Mouse (Mus musculus) neural tube, embryonic 11.5 days (tissue): ENCODE measurements at regions not wholly inside any gene's neighbourhood (a gene's known extent, or its start where the extent isn't known, plus 50 kb on each side); places are given as distances from the start of the nearest gene placed in this dataset.

Source experiments
- ATAC-seq: fragments of 200-750 bp; cut with Nextera tagmentation; 2 replicates; pipeline ENCODE4 v1.8.0; 2017; ENCODE audit warnings: moderate number of reproducible peaks, mild to moderate bottlenecking, moderate TSS enrichment, moderate library complexity; ENCODE audit not compliant: insufficient read depth, low FRiP score, low TSS enrichment
- DNase-seq: peaks from one replicate; pipeline ENCODE4 v3.0.0-alpha.2; 2015; ENCODE audit warnings: low spot score
- H3K27ac ChIP-seq: fragments of 300-500 bp; sonication (generic); 2 replicates; pipeline ENCODE4 v1.5.1; 2014; ENCODE audit warnings: low read depth, mild to moderate bottlenecking, low read length
- H3K27me3 ChIP-seq: fragments of 300-500 bp; sonication (generic); 2 replicates; pipeline ENCODE4 v1.6.1; 2014; ENCODE audit warnings: mild to moderate bottlenecking, low read length, mixed read lengths; ENCODE audit not compliant: control insufficient read depth, insufficient read depth
- H3K36me3 ChIP-seq: fragments of 300-500 bp; sonication (generic); 2 replicates; pipeline ENCODE4 v1.6.1; 2014; ENCODE audit warnings: mild to moderate bottlenecking, low read length, moderate library complexity, mixed read lengths; ENCODE audit not compliant: control insufficient read depth, insufficient read depth
- H3K4me1 ChIP-seq: fragments of 300-500 bp; sonication (generic); 2 replicates; pipeline ENCODE4 v1.6.1; 2014; ENCODE audit warnings: low read length, mixed read lengths; ENCODE audit not compliant: control insufficient read depth, insufficient read depth
- H3K4me2 ChIP-seq: fragments of 300-500 bp; sonication (generic); 2 replicates; pipeline ENCODE4 v1.6.1; 2014; ENCODE audit warnings: low read depth, mild to moderate bottlenecking, moderate library complexity
- H3K4me3 ChIP-seq: fragments of 300-500 bp; sonication (generic); 2 replicates; pipeline ENCODE4 v1.5.1; 2014; ENCODE audit warnings: low read depth, low read length
- H3K9ac ChIP-seq: fragments of 300-500 bp; sonication (generic); 2 replicates; pipeline ENCODE4 v1.6.1; 2014; ENCODE audit warnings: mild to moderate bottlenecking, low read length
- H3K9me3 ChIP-seq: fragments of 300-500 bp; sonication (generic); 2 replicates; pipeline ENCODE4 v1.6.1; 2016; ENCODE audit warnings: low read length; ENCODE audit not compliant: control insufficient read depth
- WGBS: fragments of 180-500 bp; shearing (Covaris S2); extraction: QIAGEN DNeasy Blood & Tissue Kit; methylation state at CpG from one replicate; pipeline ENCODE4 v1.1.7; 2014; 5-methylcytosine and 5-hydroxymethylcytosine counted together

GRCm38 (mm10) chr13:83785643-83786042 lies 281.8 kb downstream of the Mef2c start:
- H3K27ac ChIP-seq: no peak overlapping the region
- ATAC-seq (no peak), DNase-seq (no peak)
- H3K4me1 ChIP-seq: no peaks in the 10 kb centered on the region
- no peak overlapping the region for H3K4me2 ChIP-seq
- H3K36me3 ChIP-seq: no peaks in the 10 kb centered on the region
- no peak overlapping the region for H3K4me3 ChIP-seq
- H3K9ac ChIP-seq: no peak overlapping the region
- H3K9me3 ChIP-seq: no peaks in the 10 kb centered on the region
- no peaks in the 10 kb centered on the region for H3K27me3 ChIP-seq

GRCm38 (mm10) chr13:83809535-83809934 lies 305.7 kb downstream of the Mef2c start:
- no peak overlapping the region for H3K9ac ChIP-seq
- H3K27me3 ChIP-seq: no peaks in the 10 kb centered on the region
- no peaks in the 10 kb centered on the region for H3K4me1 ChIP-seq
- no peaks in the 10 kb centered on the region for H3K36me3 ChIP-seq
- H3K4me2 ChIP-seq: no peak overlapping the region
- WGBS: 93% methylated on average over 1 of the region's 1 CpGs
- H3K9me3 ChIP-seq: no peaks in the 10 kb centered on the region
- ATAC-seq (no peak), DNase-seq (no peak)
- H3K4me3 ChIP-seq: no peak overlapping the region
- H3K27ac ChIP-seq: no peak overlapping the region

DNA sequence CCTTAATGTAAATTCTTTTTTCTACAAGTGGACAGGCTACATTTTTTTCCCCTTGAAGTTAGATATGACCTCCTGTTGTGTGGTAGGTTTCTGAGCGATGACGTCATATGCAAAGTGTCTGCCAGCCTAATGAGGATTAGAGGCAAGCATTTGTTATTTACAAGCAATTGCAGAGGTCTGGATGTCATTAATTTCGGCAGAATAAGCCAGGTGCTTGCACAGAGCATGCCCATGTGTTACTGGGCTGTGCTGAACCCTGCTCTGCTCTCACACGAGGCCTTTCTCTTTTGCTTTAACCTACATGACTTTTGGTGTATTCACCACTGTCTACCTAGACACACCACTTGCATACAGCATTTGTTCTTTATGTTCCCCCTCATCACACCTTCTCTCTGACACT lies 316.5 kb downstream of the Mef2c start:
- no peak overlapping the region for H3K9ac ChIP-seq
- H3K27me3 ChIP-seq: no peaks in the 10 kb centered on the region
- no peaks in the 10 kb centered on the region for H3K36me3 ChIP-seq
- DNase-seq (no peak), ATAC-seq (no peak)
- H3K4me2 ChIP-seq: no peak overlapping the region
- WGBS: 63% methylated on average over 4 of the region's 4 CpGs
- H3K9me3 ChIP-seq: no peaks in the 10 kb centered on the region
- H3K27ac ChIP-seq: no peak overlapping the region
- no peak overlapping the region for H3K4me3 ChIP-seq
- H3K4me1 ChIP-seq: no peaks in the 10 kb centered on the region

- DNase-seq (no peak), ATAC-seq (no peak)
- H3K4me2 ChIP-seq: no peak overlapping the region
- H3K9ac ChIP-seq: no peak overlapping the region
- H3K4me3 ChIP-seq: no peak overlapping the region
- no peaks in the 10 kb centered on the region for H3K4me1 ChIP-seq
- no peaks in the 10 kb centered on the region for H3K36me3 ChIP-seq
- 85% methylated on average over 3 of the region's 3 CpGs for WGBS
- no peak overlapping the region for H3K27ac ChIP-seq
- no peaks in the 10 kb centered on the region for H3K27me3 ChIP-seq
- no peaks in the 10 kb centered on the region for H3K9me3 ChIP-seq
These were observed 316.9 kb downstream of the Mef2c start for GRCm38 (mm10) chr13:83820721-83821120.

DNA sequence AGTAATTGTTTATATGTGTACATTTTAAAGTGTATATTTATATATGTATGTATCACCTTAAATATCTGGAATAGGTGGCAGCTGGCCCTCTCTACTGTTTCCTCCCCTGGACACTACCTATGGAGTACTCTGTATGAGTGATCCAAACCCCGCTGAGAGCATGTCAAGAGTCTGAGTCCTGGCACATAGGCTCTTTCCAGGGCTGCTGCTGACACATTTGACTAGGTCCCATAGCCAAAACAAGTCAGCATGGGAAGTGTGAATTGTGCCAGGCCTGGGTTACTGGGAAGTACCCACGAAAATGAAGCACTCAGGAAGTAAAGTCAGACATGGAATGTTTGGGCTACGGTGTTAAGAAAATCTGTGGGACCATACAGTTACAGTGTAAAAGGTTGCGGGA lies 321.1 kb downstream of the Mef2c start:
- ATAC-seq (no peak), DNase-seq (no peak)
- H3K36me3 ChIP-seq: no peaks in the 10 kb centered on the region
- WGBS: 87% methylated on average over 4 of the region's 4 CpGs
- no peak overlapping the region for H3K9ac ChIP-seq
- 0 out of 2 replicates have a peak, but pooled peaks cover 3% of the 10 kb centered on the region for H3K4me1 ChIP-seq
- no peak overlapping the region for H3K4me2 ChIP-seq
- no peak overlapping the region for H3K4me3 ChIP-seq
- H3K27ac ChIP-seq: no peak overlapping the region
- H3K27me3 ChIP-seq: no peaks in the 10 kb centered on the region
- H3K9me3 ChIP-seq: no peaks in the 10 kb centered on the region

DNA sequence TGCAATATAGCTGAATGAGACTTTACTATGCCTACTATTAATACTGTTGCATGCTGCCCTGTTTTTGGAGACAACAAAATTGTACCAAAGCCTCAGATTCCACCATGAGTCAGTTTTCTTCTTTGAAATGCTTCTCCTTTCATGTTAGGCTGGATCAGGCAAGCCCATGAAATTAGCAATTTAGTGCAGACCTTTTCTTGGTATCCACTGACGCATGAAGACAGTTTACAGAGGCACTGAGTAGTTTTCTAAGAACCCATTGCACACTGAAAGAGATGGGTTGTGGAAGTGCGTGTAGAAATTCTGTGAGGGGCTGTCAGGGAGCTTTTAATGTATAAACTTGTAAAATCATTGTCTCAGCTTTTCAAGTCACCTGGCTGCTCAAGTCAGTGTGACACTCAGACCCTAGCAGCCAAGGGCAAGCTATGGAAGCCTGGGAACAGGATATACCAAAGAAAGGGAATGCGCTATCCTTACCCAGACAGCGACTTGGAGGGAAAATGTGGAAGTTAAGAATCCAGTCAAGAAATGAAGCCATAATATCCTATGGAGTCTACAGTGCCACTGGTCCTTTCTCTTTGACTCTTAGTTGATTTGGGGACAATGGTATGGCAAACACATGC lies 323.1 kb downstream of the Mef2c start:
- no peak overlapping the region for H3K9ac ChIP-seq
- no peaks in the 10 kb centered on the region for H3K27me3 ChIP-seq
- no peak overlapping the region for H3K4me3 ChIP-seq
- peak; percentile 80 for ATAC-seq
- DNase-seq: no peak
- H3K36me3 ChIP-seq: no peaks in the 10 kb centered on the region
- H3K27ac ChIP-seq: 0 out of 2 replicates have a peak overlapping the region, but pooled peaks have one; percentile 49
- H3K9me3 ChIP-seq: no peaks in the 10 kb centered on the region
- 0 out of 2 replicates have a peak, but pooled peaks cover 3% of the 10 kb centered on the region for H3K4me1 ChIP-seq
- no peak overlapping the region for H3K4me2 ChIP-seq
- 56% methylated on average over 4 of the region's 4 CpGs for WGBS

- no peaks in the 10 kb centered on the region for H3K4me1 ChIP-seq
- no peak overlapping the region for H3K4me2 ChIP-seq
- no peaks in the 10 kb centered on the region for H3K36me3 ChIP-seq
- no peaks in the 10 kb centered on the region for H3K27me3 ChIP-seq
- no peak overlapping the region for H3K4me3 ChIP-seq
- peak; percentile 19; the same call in 1 of the 2 replicates for ATAC-seq
- H3K9ac ChIP-seq: no peak overlapping the region
- H3K27ac ChIP-seq: peak overlapping the region; percentile 28; the same call in 1 of the 2 replicates
- no peaks in the 10 kb centered on the region for H3K9me3 ChIP-seq
- 67% methylated on average over 6 of the region's 6 CpGs for WGBS
- DNase-seq: no peak
These were observed 356.0 kb upstream of the Tmem161b start for GRCm38 (mm10) chr13:83865932-83866685.

- no peak overlapping the region for H3K27ac ChIP-seq
These were observed 354.9 kb upstream of the Tmem161b start for GRCm38 (mm10) chr13:83867211-83867610.

More at GRCm38 (mm10) chr13:83867211-83867610, 354.9 kb upstream of the Tmem161b start:
- H3K4me1 ChIP-seq: no peaks in the 10 kb centered on the region
- no peaks in the 10 kb centered on the region for H3K27me3 ChIP-seq
- 78% methylated on average over 1 of the region's 1 CpGs for WGBS
- H3K4me2 ChIP-seq: no peak overlapping the region
- ATAC-seq (no peak), DNase-seq (no peak)
- no peak overlapping the region for H3K4me3 ChIP-seq
- no peak overlapping the region for H3K9ac ChIP-seq
- H3K9me3 ChIP-seq: no peaks in the 10 kb centered on the region
- no peaks in the 10 kb centered on the region for H3K36me3 ChIP-seq
